Mouse (Mus musculus) cortical plate, adult 2 months (tissue): ENCODE results near the gene 4930432M17Rik.

Experiments used
- CTCF ChIP-seq: fragments of 200-500 bp; IDR thresholded peaks from 2 replicates; pipeline ENCODE4 v1.5.1; 2011; ENCODE audit warnings: mild to moderate bottlenecking, control low read depth, low read length; ENCODE audit not compliant: insufficient read depth; ENCODE audit errors: extremely low read depth
- POLR2A ChIP-seq: fragments of 200-500 bp; IDR thresholded peaks from 2 replicates; pipeline ENCODE4 v1.6.1; 2011; ENCODE audit warnings: mild to moderate bottlenecking, low read length, control low read depth; ENCODE audit not compliant: insufficient read depth; ENCODE audit errors: extremely low read depth

DNA sequence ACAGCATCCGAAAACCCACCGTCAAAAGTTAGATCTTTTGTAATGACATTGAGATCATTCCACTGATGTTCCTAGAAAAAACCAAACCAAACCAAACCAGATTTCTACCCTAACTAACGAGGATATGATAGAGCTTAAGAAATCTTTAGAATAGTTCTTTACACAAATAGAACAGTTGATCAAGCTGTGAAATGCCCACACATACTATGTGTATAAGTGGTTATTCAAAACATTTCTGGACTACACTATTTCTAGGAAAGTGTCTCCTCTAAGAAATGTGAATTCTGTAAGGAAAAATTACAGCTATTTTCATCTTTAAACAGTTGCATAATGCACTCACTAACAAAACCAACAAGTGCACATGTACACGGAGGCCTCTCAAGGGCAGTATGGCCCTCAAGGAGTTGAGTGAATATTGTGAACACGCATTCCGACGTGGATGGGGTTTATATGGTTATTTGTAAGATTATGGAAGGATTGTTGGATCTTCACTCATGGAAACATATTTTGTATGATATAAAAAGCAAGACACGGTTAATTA, 22.3 kb upstream of the 4930432M17Rik start:
- TF ChIP-seq POLR2A (no peak), CTCF (no peak)
